Mouse (Mus musculus) adrenal gland, adult (tissue): ENCODE results near the gene Ctnnd2.

Experiments used
- DNase-seq, 2 experiments: peaks; one replicate each; pipeline ENCODE4 v3.0.0; 2022 to 2023; ENCODE audit warnings: low spot score in 1 of 2; ENCODE audit not compliant: inconsistent age in 2 of 2

The Ctnnd2 gene

DNA sequence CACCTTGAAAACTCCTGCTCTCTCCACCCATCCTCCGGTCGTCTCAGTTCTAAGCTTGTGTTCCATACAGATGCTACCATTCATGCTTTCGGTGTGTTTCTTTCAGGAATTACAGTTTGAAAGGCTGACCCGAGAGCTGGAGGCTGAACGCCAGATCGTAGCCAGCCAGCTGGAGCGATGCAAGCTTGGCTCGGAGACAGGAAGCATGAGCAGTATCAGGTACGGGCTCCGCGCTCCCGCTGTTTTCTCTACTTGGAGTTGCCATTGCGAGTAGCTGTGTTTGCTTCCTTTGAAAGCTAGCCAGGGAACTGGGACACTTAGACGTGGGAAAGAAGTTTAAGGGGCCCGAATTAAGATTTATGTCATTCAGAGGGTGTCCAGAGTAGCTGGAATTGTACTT, 308.3 kb downstream of the Ctnnd2 start:
- DNase-seq: no peak

DNA sequence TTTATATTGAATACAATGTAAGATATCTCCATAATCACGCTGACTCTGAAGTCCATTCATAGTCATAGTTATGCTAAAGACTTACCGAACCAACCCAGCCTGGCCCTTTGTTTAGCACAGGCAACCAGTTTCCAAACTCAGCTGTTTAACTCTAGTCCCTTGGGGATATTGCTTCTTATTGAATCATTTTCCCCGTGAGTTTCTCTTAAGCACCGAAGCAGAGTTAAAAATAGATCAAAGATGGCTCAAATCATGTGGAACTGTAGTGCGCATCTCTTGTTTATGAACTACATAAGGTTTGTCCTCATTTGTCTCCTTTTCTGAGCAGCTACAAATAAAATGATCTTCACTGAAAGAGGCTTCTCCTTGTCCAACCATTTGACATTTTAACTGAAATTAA, 334.1 kb downstream of the Ctnnd2 start:
- DNase-seq: no peak

DNA sequence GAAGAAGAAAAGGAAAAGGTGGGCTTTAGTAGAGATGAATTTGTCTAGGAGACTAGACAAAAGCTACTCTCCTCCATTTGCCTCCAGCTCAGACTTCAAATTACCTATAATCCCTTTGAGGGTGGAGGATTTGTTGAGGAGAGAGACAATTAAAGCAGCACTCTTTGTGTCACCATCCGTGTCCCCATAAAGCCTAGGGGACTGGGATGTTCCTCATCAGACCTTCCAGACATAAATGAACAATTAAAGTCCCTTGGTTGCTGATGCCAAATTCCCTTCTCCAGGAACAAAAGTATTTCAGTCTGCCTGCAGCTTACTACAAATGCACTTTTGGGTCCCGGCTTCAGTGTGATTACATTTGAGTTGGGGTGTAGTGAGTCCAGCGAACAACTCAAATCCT, 340.1 kb downstream of the Ctnnd2 start:
- no peak for DNase-seq

DNA sequence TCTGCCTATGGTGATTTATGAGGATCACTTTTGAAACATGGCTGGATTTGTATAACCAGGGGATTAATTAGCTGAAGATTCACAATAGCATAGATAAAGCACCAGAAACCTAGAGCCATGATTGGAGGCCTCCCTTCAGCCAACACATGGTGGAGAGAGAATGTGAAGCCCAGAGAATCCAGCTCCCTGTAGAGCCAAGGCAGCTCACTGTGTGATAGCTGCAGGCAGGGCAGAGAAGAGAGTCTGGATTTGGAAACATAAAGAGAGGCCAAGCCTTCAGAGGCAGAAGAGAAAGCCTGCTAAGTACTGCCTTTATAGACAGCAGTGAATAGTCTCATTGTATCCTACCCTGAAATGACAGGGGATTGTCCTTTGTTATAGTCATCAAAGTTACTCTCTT, 340.7 kb downstream of the Ctnnd2 start:
- DNase-seq: no peak

DNA sequence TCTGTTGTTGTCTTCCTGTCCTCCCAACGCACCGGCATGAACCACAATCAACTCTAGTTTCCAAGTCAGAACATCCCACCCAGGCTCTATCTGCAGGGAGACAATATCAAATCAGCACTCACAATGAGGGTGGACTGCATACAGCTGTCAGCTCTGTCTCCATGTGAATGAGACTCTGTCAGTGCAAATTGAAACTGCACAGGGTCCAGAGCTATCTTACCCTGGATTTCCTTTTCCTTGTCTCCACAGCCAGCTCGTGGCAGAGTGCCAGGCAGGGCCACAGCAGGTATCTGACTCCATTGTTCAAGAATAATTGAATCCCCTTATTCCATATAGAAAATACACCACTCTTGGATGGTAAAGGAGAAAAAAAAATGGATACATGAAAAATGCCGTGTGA, 343.0 kb downstream of the Ctnnd2 start:
- DNase-seq: peak in 1 of 2 experiments; percentile 18

DNA sequence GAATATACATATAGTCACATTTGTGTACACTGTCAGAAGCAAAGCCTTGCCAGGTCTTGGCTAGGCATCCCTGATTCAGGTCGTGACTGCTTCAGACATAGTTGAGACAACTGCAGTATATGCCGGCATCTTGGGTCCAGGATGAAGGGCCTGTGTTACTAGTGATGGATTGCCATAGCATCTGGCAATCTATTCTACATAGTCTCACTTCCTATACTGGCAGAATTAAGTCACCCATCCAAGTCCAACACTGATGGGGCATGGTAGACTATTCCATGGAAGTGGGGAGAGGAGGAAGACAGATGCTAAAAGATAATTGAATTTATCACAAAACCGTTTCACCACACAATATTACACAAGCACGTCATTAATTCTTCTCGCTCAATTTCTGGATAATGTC, 369.1 kb downstream of the Ctnnd2 start:
- no peak for DNase-seq

DNA sequence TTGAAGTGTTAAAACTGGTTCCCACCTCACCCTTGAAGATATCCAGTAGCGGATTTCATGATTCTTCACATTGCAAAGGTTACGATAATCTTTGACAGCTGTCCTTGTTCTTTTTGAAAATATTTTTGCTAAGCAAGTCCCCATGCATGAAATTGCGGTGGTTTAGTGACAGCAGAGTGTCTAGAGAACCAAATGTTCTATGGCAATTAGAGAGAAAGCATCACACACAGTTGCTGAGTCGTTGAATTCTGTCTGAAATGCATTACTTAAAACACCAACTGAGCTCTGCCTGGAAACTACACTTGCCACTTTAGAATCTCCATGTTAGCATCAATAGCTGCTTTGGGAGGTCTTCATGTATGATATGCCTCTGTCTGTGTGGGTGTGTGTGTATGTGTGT, 375.9 kb downstream of the Ctnnd2 start:
- DNase-seq: no peak

DNA sequence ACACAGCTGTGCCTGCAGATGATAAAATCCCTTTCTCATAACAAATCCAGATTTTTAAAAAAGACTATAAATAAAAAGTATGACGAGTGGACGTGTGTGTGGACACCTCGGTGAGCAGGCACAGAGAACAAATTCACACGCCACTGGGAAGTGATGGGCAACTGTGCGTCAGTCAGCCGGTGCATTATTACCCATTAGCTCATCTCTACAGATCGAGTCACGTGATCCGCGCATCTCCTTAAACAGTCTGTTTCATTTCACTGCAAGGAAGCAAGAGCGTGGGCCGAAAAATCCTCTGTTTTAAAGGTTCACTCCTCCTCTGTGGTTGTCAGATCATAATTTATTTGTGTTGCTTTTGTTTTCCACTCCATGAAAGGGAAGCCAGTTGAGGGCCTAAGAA, 378.6 kb downstream of the Ctnnd2 start:
- DNase-seq: no peak

DNA sequence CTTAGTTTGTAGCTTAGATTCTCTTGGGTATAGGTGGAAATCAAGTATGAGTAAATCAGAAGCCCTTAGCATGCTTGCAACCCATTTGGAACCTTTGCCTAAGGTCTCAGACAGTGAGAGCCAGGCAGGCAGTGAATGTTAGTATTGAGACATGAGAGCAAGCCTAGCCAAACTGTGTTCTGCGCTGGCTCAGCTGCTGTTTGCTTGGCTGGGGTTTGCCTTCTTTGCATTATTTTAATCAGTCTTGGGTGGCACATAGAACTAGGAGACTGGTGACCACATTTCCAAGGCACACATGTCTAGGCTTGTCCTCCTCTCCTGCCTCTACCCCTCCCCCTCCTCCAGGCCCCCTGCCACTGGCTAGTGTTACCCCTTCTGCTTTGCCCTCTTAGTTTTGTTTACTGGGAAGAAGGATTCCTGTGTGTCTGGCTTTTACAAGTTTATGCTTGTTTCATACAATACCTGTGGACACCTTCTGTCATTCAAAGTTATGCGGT, 381.6 kb downstream of the Ctnnd2 start:
- DNase-seq: no peak

DNA sequence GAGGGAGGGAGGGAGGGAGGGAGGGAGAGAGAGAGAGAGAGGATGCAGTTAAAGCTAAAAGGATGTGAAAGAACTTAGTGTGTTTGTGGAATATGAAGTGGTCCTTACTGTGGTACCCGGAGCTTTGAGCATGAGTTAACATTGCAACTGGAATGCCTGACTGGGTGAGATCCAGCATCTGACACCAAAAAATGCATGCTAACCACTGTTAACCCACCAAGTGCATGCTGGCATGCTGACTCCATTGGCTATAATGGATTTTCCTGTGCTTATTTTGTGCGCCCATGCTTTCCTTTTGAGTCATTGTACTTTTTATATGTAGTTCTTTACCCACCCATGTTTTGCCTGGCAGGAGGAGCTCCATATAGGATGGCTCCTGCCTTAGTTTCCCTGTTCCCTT, 383.4 kb downstream of the Ctnnd2 start:
- no peak for DNase-seq

DNA sequence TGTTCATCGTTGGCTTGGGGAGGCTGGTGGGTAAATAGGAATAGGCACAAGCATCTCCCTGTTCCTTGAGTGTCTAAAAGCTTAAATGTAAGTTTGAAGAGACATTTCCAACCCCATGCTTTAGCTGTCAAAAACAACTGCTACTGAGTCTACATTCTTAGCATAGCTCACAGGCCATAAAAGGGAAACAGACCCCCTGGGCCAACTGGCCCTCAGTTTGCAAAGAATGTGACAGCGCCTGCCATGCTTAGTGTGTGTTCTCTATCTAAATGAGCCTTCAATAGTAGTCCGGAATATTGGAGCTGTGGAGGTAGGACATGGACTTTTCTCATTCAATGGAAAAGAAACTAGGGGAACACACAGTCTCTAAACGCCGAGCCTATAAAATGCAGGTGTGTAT, 390.0 kb downstream of the Ctnnd2 start:
- no peak for DNase-seq

DNA sequence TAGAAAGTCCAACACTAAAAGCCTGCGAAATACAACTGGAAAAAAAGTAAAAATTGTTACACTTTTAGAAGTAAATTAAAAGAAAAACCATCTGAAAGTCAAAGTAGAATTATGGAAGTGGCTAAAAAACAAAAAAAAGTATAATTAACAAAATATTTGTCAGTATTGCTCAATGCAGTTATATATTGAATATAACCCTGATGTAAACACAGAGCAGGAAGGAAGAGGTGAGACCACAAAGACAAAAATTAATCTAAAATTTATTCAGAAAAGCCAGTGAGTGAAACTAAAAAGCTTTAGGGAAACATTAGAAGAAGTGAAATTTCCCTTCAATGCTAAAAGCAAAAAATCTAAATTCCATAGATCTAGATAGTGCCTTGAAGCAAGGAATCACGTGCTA, 392.2 kb downstream of the Ctnnd2 start:
- no peak for DNase-seq

DNA sequence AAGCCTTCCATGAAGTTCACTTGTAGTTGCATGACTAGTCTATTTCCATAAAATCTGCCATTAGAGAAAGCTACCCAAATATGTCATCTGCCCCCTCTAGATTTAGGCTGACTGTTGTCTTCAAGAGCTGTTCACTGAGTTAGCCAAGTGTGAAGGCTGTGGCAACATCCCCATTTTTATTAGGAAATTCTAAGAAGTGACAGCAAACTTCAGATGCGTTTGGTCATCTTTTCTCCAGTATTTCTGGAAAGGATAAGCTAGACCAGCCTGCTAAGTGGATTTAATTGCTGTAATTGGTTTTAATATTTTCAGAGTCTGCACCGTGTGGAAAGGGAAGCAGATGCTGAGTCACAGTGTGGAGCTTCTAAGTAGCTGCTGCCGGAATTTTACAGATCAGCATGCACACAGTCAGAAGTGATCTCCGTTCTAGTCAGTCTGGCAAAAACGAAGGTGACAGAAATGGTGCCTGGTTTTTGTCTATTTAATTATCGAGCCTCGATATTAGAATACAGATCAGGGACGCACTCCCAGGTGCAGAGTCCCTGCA, 397.9 kb downstream of the Ctnnd2 start:
- peak in 1 of 2 experiments; percentile 4 for DNase-seq

DNA sequence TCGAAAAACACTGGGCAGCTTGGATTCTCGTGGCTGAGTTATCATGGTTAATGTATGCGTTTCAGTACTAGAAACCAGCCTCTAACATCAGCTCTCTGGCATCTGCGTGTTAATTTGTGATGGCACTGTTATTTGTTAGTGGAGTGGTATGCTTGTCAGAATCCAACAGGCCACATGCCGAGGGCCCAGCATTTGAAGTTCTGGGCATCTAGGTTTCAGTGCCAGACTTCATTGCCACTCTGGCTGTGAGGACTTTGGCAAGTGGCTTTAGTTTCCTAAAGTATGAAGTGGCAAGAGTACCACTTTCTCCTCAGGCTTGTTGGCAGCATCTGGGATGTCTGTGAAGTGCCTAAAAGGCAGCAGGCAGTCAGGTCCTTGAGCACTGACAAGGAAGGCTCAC, 415.1 kb downstream of the Ctnnd2 start:
- DNase-seq: no peak

DNA sequence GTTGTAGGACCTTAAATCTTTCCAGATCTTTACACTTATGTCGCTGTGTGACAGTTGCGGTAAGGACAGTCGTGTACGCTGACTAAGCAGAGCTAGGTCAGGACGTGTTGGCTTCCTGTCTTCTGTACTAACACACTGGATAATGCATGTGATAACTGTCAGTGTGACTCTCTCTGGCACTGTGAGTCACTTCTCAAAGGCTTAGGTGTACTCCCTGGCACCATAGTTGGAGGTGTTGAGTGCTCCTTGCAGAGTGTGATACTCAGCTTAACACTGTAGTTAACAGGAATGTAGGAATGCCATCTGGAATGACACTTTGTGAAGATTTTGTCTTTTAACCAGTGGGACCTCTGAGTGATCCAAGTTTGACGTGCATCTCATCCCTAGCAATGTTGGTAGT, 418.5 kb downstream of the Ctnnd2 start:
- DNase-seq: no peak

DNA sequence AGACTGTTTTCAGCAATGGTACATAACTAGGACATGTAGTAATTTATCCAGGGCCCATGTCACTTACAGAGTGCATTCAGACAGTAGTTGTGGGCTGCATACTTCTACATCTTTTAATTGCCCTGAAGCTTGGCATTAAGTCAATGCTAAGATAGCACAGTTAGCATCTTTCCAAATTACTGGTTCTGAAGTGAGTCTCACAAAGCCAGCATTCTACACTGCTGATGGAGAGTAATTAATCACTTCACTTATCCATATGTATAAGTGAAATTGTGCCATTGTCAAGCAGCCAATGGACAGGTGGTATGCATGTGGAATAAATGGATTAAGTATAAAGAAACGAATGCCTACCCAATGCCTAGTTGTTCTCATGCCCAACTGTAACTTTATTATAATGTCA, 423.1 kb downstream of the Ctnnd2 start:
- DNase-seq: no peak

DNA sequence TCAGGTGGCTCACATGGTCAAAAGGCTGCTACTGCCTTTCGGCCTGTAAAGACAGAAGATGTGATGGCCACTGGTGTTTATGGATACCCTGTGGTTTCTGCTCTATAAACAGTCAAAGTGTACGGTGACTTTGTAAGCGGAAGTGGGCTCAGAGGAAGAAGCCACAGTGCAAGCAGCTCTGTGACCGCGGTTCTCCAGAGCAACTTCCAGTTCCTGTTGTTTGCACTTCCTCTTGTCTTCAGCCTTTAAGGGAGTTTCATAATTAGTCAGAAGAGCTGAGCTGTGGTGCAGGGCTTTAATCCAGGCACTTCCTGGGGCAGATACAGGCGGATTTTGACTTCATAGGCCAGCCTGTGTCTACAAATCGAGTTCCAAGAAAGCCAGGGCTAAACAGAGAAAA, 438.2 kb downstream of the Ctnnd2 start:
- DNase-seq: peak in 1 of 2 experiments; percentile 8

DNA sequence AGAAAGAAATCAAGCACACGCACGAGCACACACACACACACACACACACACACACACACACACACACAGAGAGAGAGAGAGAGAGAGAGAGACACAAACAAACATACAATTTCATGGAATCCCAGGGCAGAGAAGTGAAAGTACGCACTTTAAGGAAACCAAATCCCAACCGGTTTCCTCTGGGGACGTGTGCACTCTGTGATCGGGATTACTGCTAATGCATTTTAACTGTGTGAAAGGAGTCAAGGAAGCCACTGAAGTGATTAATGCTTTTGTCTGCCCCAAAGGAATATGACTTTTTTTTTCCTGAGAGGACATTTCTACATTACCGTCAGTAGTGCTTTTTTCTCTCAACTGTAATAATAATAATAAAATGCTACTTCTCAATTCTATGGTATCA, 443.1 kb downstream of the Ctnnd2 start:
- no peak for DNase-seq

DNA sequence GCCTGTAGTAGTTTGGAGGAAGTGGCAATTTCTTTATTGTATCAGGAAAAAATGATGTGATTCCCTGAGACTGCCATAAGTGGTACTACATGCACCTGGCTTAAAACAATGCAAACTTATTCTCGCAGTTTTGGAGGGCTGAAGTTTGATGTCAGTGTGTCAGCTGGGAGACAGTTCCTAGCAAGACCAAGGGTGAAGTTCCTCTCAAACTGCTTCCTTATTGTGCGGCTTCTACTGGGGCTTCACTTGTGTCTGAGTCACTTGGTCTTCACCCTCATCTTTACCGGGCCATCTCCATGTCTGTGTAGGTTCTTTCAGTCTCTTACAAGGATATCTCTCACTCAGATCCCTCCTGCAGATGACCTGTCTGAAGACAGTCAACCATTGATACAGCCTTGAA, 444.5 kb downstream of the Ctnnd2 start:
- no peak for DNase-seq

DNA sequence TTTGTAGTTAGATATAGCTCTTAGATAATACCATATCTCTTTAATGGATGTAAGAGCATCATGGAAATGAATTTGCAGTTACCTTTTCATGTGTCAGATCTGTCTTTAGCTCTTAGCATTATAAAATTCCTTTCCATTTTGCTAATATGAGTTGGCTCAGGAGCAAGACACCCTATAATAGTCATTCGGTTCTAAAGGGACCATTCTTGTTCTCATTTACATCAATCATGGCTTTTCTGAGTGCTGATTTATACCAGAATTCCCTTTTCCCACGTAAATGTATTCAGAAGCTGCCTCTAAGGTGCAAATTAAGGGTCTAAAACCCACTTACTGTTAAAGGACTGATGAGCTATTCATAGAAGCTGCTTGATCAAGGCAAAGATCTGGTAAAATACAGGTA, 445.5 kb downstream of the Ctnnd2 start:
- no peak for DNase-seq

DNA sequence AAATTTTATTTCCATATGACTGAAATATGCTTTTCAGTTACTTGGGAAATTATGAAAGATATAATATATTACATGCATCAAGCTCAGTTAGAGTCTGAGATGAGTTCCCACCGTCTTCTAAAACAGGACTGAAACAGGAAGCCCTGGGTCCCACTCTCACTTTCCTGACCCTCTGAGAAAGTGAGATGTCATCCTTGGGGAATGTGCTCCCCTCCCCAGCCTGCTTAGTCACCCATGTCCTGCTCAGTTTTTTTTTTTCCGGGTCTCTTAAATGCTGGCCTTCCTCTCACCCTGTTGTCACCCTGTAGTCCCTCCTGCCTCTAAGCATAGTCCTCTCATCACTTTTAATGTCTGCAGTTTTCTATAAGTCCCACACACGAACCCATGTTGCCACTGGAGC, 456.1 kb downstream of the Ctnnd2 start:
- no peak for DNase-seq

DNA sequence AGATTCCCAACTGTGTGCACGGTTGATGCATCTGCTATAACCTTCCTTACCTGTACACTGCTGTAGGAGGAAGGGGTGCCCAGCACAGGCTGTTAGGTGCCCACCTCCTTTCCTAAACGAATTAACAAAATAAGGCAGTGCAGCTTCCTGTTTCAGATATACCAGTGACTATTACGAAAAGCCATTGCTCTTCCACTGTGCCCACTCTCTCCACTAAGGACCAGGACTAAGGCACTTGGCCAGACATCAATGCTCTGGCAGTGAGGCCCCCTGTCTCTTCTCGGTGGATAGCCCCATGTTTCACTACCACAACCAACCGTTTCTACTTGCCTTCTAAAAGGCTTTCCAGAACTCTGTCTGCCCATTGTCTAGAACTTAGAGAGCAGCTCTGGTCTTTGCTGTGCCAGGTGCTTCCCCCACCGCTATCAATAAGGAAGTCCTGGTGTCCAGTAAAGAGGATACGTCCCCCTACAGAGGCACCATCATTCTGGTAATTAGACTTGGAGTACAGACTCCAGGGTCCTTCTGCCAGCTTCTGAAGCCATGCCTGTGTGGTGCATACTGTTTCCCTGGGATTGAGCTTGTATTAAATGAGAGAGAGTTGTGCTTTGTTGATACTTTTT, 459.8 kb downstream of the Ctnnd2 start:
- DNase-seq: no peak

DNA sequence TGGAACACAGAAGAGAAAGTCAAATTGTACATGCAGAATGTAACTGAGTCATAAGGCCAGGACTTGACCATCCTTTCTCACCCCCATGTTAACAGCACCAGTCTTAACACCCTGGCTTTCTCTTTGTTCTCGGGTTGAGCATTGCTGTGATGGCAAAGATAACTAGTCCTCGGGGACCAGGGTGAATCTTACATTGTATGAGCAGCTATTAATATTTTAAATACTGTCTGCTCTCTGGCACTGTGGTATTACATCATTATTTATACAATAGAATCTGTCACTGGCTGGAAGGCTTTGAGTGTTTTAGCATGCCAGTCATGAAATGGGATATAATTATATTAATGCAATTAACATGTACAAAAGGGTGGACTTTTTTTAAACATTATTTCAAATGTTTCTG, 461.5 kb downstream of the Ctnnd2 start:
- DNase-seq: no peak
